ENCODE assay signal across 14 mouse cellular contexts in genomic region chr9:42229465-42230110, GRCm38 (mm10). TPM values are rescaled to one million over a fixed set of nuclear protein-coding genes. Genes with fewer than 3 reads are reported as not detected.
A peak's percentile ranks its signal among the peaks of the same experiment; 100 is the strongest.
DNase-seq lines count a peak whose midpoint lies in the region; ATAC-seq and TF ChIP-seq lines count a peak whose summit lies in the region.
"Had no signal": no experiment of that assay in that cellular context is flagged by ENCODE, and none has a peak within 500 bp of the region (broad histone marks: within the 10 kb centered on the region; RNA-seq: fewer than 3 reads in every experiment).

No protein-coding gene starts in this region.

- TF ChIP-seq CTCF in CH12.LX (conservative IDR thresholded peaks at IDR 0.05 in 1 of 2, IDR thresholded peaks at IDR 0.05 in 1 of 2; ENCODE audit: low read depth in 2 of 2, low read length in 2 of 2) = no peak

- peak overlapping the region; percentile 3; the same call in 1 of the 2 replicates for H3K4me2 ChIP-seq in heart, embryonic 12.5 days
- peak overlapping the region; percentile 17; the same call in 1 of the 2 replicates for H3K4me2 ChIP-seq in CH12.LX (ENCODE audit: insufficient read depth, low read depth, poor library complexity, severe bottlenecking)
- H3K4me2 ChIP-seq in forebrain, embryonic 14.5 days (ENCODE audit: low read length) = no peak overlapping the region
- H3K4me2 ChIP-seq: heart, embryonic 13.5 days; liver, embryonic 13.5 days; midbrain, embryonic 13.5 days had no signal

- in situ Hi-C loops in CH12.LX (cut with MboI; ENCODE audit: low pct_ligation_motif_present, low pct_unique_long_range_greater_than_20kb, low sequenced_read_pairs) = no loop called here

- dilution Hi-C loops in CH12.LX (cut with MboI; ENCODE audit: extremely low pct_ligation_motif_present, extremely low pct_unique_long_range_greater_than_20kb, low sequenced_read_pairs) = no loop called here

- TF ChIP-seq EP300 in CH12.LX (IDR thresholded peaks at IDR 0.05; ENCODE audit: low read length) = no peak

- no peak overlapping the region for H3K9ac ChIP-seq in heart, embryonic 12.5 days
- H3K9ac ChIP-seq in CH12.LX (ENCODE audit: insufficient read depth, low read depth) = no peak overlapping the region
- H3K9ac ChIP-seq in forebrain, embryonic 14.5 days (ENCODE audit: low read length) = no peak overlapping the region
- H3K9ac ChIP-seq: heart, embryonic 13.5 days; liver, embryonic 13.5 days; midbrain, embryonic 13.5 days had no signal

- H3K36me3 ChIP-seq in heart, embryonic 12.5 days = no peaks in the 10 kb centered on the region
- no peaks in the 10 kb centered on the region for H3K36me3 ChIP-seq in CH12.LX (replicated peaks in 1 of 2; ENCODE audit: control insufficient read depth in 1 of 2, insufficient read depth in 1 of 2, low read length in 1 of 2)
- H3K36me3 ChIP-seq in forebrain, embryonic 14.5 days (ENCODE audit: control insufficient read depth, insufficient read depth, low read length) = no peaks in the 10 kb centered on the region
- H3K36me3 ChIP-seq: heart, embryonic 13.5 days; liver, embryonic 13.5 days; midbrain, embryonic 13.5 days had no signal

- peaks cover 29% of the 10 kb centered on the region for H3K4me1 ChIP-seq in heart, embryonic 12.5 days (replicated peaks)
- H3K4me1 ChIP-seq in CH12.LX (ENCODE audit: control insufficient read depth in 1 of 2, insufficient read depth in 2 of 2) = no peaks in the 10 kb centered on the region
- no peaks in the 10 kb centered on the region for H3K4me1 ChIP-seq in forebrain, embryonic 14.5 days (ENCODE audit: control insufficient read depth, insufficient read depth, low read length)
- H3K4me1 ChIP-seq: liver, embryonic 13.5 days; midbrain, embryonic 13.5 days had no signal

- WGBS in heart, embryonic 12.5 days = 54% methylated on average over 12 of the region's 12 CpGs
- 72% methylated on average over 12 of the region's 12 CpGs for WGBS in forebrain, embryonic 14.5 days

- no peaks in the 10 kb centered on the region for H3K27me3 ChIP-seq in heart, embryonic 12.5 days (replicated peaks)
- no peaks in the 10 kb centered on the region for H3K27me3 ChIP-seq in CH12.LX (replicated peaks)
- H3K27me3 ChIP-seq in forebrain, embryonic 14.5 days (replicated peaks; ENCODE audit: control insufficient read depth, insufficient read depth, low read length) = no peaks in the 10 kb centered on the region
- H3K27me3 ChIP-seq: heart, embryonic 13.5 days; liver, embryonic 13.5 days; midbrain, embryonic 13.5 days had no signal

- no peaks in the 10 kb centered on the region for H3K79me2 ChIP-seq in CH12.LX (replicated peaks; ENCODE audit: control insufficient read depth, extremely low read depth, insufficient read depth, poor library complexity, severe bottlenecking)

- no peak overlapping the region for H3K4me3 ChIP-seq in heart, embryonic 12.5 days
- no peak overlapping the region for H3K4me3 ChIP-seq in CH12.LX (replicated peaks in 1 of 3; ENCODE audit: low read depth in 2 of 3, low read length in 2 of 3, poor library complexity in 1 of 3)
- H3K4me3 ChIP-seq in forebrain, embryonic 14.5 days (ENCODE audit: low read depth, low read length) = no peak overlapping the region
- H3K4me3 ChIP-seq: heart, embryonic 13.5 days; liver, embryonic 13.5 days; midbrain, embryonic 13.5 days had no signal

- no peak for TF ChIP-seq RAD21 in CH12.LX (IDR thresholded peaks at IDR 0.05; ENCODE audit: low read depth, low read length)

- no peak for DNase-seq in heart, postnatal 4 days
- no peak for DNase-seq in CH12.LX (ENCODE audit: extremely low read depth)
- DNase-seq in cerebellum, adult 11-12 months = peak; percentile 94
- peak; percentile 20 for DNase-seq in forebrain, embryonic 14.5 days (ENCODE audit: low spot score)
- no peak for DNase-seq in adrenal gland, adult 2 months
- no peak for DNase-seq in left cerebral cortex, adult 18-20 months (ENCODE audit: low spot score in 2 of 2)
- DNase-seq: liver, embryonic 13.5 days; thymus, adult 18-20 months had no signal

- no peak overlapping the region for H3K27ac ChIP-seq in heart, embryonic 12.5 days (ENCODE audit: poor library complexity, severe bottlenecking)
- H3K27ac ChIP-seq in CH12.LX (ENCODE audit: insufficient read depth, low read depth) = no peak overlapping the region
- no peak overlapping the region for H3K27ac ChIP-seq in forebrain, embryonic 14.5 days (ENCODE audit: low read depth, low read length)
- H3K27ac ChIP-seq: heart, embryonic 13.5 days; kidney, postnatal 0 days; liver, embryonic 13.5 days; midbrain, embryonic 13.5 days had no signal

- no peak for ATAC-seq in heart, embryonic 12.5 days (ENCODE audit: insufficient number of reproducible peaks, low FRiP score)
- ATAC-seq in forebrain, embryonic 14.5 days = no peak
- no peak for ATAC-seq in megakaryocyte-erythroid progenitor cell, adult 5-6 weeks (replicated peaks; ENCODE audit: low FRiP score, low TSS enrichment, poor library complexity, severe bottlenecking)
- ATAC-seq: lung, postnatal 0 days; midbrain, embryonic 13.5 days had no signal

- no peaks in the 10 kb centered on the region for H3K9me3 ChIP-seq in heart, embryonic 12.5 days (replicated peaks)
- no peaks in the 10 kb centered on the region for H3K9me3 ChIP-seq in CH12.LX (replicated peaks; ENCODE audit: low read length)
- H3K9me3 ChIP-seq in forebrain, embryonic 14.5 days (replicated peaks; ENCODE audit: control insufficient read depth, low read length) = no peaks in the 10 kb centered on the region
- H3K9me3 ChIP-seq: heart, embryonic 13.5 days; liver, embryonic 13.5 days; midbrain, embryonic 13.5 days had no signal

- no peak for TF ChIP-seq POLR2A in CH12.LX (IDR thresholded peaks at IDR 0.05; ENCODE audit: low read depth, low read length)

TF ChIP-seq in CH12.LX, 34 proteins besides CTCF, POLR2A, EP300 and RAD21:
- no peak for TF ChIP-seq NRF1 (IDR thresholded peaks at IDR 0.05; ENCODE audit: low read depth, low read length)
- no peak for TF ChIP-seq CHD1 (IDR thresholded peaks at IDR 0.05; ENCODE audit: low read depth, low read length)
- TF ChIP-seq ZC3H11A (IDR thresholded peaks at IDR 0.05; ENCODE audit: low read depth, low read length) = no peak
- no peak for TF ChIP-seq IRF4 (IDR thresholded peaks at IDR 0.05; ENCODE audit: low read depth, low read length)
- no peak for TF ChIP-seq PAX5 (IDR thresholded peaks at IDR 0.05; ENCODE audit: low read length)
- TF ChIP-seq SMC3 (IDR thresholded peaks at IDR 0.05; ENCODE audit: low read depth, low read length) = no peak
TF ChIP-seq in CH12.LX: peak in this region for 0.

RNA-seq across cellular contexts. Expression of gene Sc5d, which starts 34.5 kb away (rescaled TPM):
- polyA plus RNA-seq in heart, embryonic 12.5 days (2016; fragmentation: Nextera tagmentation; extraction: Ambion mirVana) = 42.7 and 43.3 TPM in 2 replicates
- 10 to 100 TPM; 20.4 to 21.5 TPM for total RNA-seq in heart, postnatal 4 days (2021)
- 23.3 and 32.0 TPM in 2 replicates for total RNA-seq in CH12.LX (2012; rRNA removed)
- total RNA-seq in CH12.LX (2014; rRNA removed) = 89.1 and 111 TPM in 2 replicates
- polyA plus RNA-seq in CH12.LX (2012; ENCODE audit: insufficient read length, low read depth) = 70.6 and 77.4 TPM in 2 replicates
- 61.9 and 74.2 TPM in 2 replicates for polyA plus RNA-seq in forebrain, embryonic 14.5 days (2014; fragmentation: Nextera tagmentation; extraction: Ambion mirVana)
- total RNA-seq in megakaryocyte-erythroid progenitor cell, adult 5-6 weeks (2014; fragmentation: Nextera tagmentation) = 13.9 and 18.2 TPM in 2 replicates
- total RNA-seq in megakaryocyte-erythroid progenitor cell, adult 5-6 weeks (2017) = 20.2 and 24.5 TPM in 2 replicates
- total RNA-seq in adrenal gland, adult 2 months (2021) = 100 to 1,000 TPM in 1 of 2 experiments, 10 to 100 TPM in 1; 55.2 to 220 TPM
- polyA plus RNA-seq in adrenal gland, adult 2 months (2012; rRNA removed) = 26.2 and 55.2 TPM in 2 replicates
- 10 to 100 TPM; 55.2 to 58.5 TPM for total RNA-seq in left cerebral cortex, adult 18-20 months (2021)

Comparison
In these comparisons a context has a peak if more than half of its experiments do, and no peak if none do; other contexts are left out.
1. DNase-seq: peak in cerebellum, adult 11-12 months (single experiment) and forebrain, embryonic 14.5 days (single experiment); none in heart, postnatal 4 days (single experiment), CH12.LX (single experiment), adrenal gland, adult 2 months (single experiment) and left cerebral cortex, adult 18-20 months (0 of 2).